Mouse (Mus musculus) neural tube, embryonic 13.5 days (tissue): ENCODE data around the gene 2410004B18Rik. TPM values are rescaled to one million over a fixed set of nuclear protein-coding genes. Genes with fewer than 3 reads are reported as not detected.

ENCODE experiments used
- ATAC-seq: fragments of 200-750 bp; cut with Nextera tagmentation; 2 replicates; pipeline ENCODE4 v1.8.0; 2017; ENCODE audit warnings: low read depth, mild to moderate bottlenecking, moderate TSS enrichment, moderate library complexity
- H3K27ac ChIP-seq: fragments of 300-500 bp; sonication (generic); replicated peaks from 2 replicates; pipeline ENCODE4 v1.5.1; 2015; ENCODE audit warnings: moderate library complexity, mild to moderate bottlenecking, inconsistent platforms
- H3K27me3 ChIP-seq: fragments of 300-500 bp; sonication (generic); 2 replicates; pipeline ENCODE4 v1.6.1; 2015; ENCODE audit warnings: mild to moderate bottlenecking, inconsistent platforms
- H3K36me3 ChIP-seq: fragments of 300-500 bp; sonication (generic); 2 replicates; pipeline ENCODE4 v1.6.1; 2015; ENCODE audit warnings: mild to moderate bottlenecking, inconsistent platforms
- H3K4me1 ChIP-seq: fragments of 300-500 bp; sonication (generic); replicated peaks from 2 replicates; pipeline ENCODE4 v1.6.1; 2015; ENCODE audit warnings: inconsistent platforms
- H3K4me2 ChIP-seq: fragments of 300-500 bp; sonication (generic); 2 replicates; pipeline ENCODE4 v1.6.1; 2015; ENCODE audit warnings: inconsistent platforms, mild to moderate bottlenecking, moderate library complexity
- H3K4me3 ChIP-seq: fragments of 300-500 bp; sonication (generic); 2 replicates; pipeline ENCODE4 v1.5.1; 2015; ENCODE audit warnings: mild to moderate bottlenecking, inconsistent platforms
- H3K9ac ChIP-seq: fragments of 300-500 bp; sonication (generic); 2 replicates; pipeline ENCODE4 v1.6.1; 2015; ENCODE audit warnings: moderate library complexity, mild to moderate bottlenecking, inconsistent platforms
- H3K9me3 ChIP-seq: fragments of 300-500 bp; sonication (generic); 2 replicates; pipeline ENCODE4 v1.6.1; 2016; ENCODE audit warnings: inconsistent platforms
- WGBS: fragments of 180-500 bp; shearing (Covaris S2); methylation state at CpG from one replicate; pipeline ENCODE4 v1.1.7; 2015; 5-methylcytosine and 5-hydroxymethylcytosine counted together
- polyA plus RNA-seq: library from polyadenylated mRNA; unstranded; fragments of >200 nt; fragmentation: Nextera tagmentation; extraction: Ambion mirVana; gene quantifications from 2 replicates; pipeline ENCODE4 v1.2.1, GENCODE M21; 2015

2410004B18Rik gene
- 69.0 and 80.3 TPM in 2 replicates for polyA plus RNA-seq

DNA sequence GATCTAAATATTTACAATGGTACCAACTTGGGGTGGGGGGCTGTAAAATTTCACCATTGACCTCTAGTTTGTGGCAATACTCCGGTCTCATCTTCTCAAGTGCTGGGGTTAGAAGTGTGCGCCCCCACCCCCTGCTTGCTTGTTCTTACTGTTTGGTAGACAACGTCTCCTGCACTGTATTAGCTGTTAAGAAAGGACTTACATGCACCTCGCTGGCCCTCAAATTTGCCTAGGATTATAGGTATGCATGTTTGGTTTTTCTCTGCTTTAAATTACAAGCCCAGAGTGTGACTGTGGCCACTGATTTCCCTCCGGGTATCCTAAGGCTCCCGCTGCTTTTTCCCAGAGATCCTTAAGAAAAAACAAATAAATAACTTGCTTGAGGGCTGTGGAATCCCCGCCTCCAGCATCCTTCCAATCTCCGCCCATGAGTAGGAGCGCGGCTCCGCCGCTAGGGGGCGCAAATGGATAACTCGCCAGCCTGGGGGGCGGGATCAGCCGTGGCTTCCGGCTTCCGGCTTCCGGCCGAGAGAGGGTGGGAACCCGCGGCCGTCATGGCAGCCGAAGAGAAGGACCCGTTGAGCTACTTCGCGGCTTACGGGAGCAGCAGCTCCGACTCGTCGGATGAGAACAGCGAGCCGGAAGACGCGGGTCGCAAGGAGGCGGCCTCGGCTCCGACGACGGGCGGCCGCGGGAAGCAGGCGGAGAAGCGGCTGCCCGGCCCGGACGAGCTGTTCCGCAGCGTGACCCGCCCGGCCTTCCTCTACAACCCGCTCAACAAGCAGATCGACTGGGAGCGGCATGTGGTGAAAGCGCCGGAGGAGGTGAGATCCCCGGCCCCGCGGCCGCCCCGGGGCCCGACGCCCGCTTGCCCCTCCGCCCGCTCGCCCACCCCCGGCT, at the start of gene 2410004B18Rik:
Gene 2410004B18Rik, plus strand, starts transcription at position 510 of the 900 bp plus-strand sequence.
- ATAC-seq = peak; percentile 96
- H3K9me3 ChIP-seq = no peaks in the 10 kb centered on the region
- 2% methylated on average over 70 of the region's 70 CpGs for WGBS
- peak within 1 kb of the TSS; percentile 96 for H3K9ac ChIP-seq
- peak within 1 kb of the TSS; percentile 99 for H3K4me3 ChIP-seq
- H3K27ac ChIP-seq = peak within 1 kb of the TSS; percentile 83
- no peaks in the 10 kb centered on the region for H3K27me3 ChIP-seq
- peaks cover 36% of the 10 kb centered on the region for H3K36me3 ChIP-seq
- H3K4me2 ChIP-seq = peak within 1 kb of the TSS; percentile 85
- H3K4me1 ChIP-seq = peaks cover 37% of the 10 kb centered on the region

DNA sequence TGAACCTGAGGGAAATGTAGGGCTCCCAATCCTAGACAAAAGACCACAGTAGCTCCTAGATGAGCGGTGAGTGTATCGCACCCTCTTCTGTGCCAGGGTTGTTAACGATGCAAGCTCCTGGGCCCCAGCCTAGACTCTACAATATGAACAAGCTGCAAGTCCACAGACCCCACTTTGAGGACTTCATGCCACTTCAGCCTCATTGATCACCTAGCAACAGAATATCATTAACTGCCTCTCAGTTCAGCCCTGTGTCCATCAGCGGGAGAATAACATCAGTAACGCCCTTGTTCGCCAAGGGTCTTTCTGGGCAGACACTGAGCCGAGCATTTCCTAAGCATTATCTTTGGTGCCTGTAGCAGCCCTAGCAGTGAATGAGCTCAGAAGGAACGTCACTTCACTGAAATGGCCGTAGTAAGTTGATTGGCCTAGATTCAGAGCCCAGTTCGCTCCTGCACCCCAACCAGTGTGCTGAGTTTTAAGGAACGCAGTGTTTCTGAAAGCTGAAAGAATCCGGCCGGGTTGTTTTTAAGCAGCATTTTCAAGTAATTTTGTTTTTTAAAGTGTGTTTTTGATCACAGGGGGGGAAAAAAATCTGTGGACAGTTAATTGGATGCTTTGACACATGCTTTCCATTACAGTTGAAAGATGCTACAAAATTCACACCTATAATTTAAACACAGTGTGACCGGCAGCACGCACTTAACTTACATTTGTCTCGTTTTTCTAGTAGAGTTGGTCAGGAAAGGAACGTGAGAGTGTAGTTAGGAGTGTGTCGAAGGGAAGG, 47.3 kb upstream of the 2410004B18Rik start:
- peak; percentile 89 for ATAC-seq
- H3K9me3 ChIP-seq = no peaks in the 10 kb centered on the region
- no peak overlapping the region for H3K4me2 ChIP-seq
- peaks cover 46% of the 10 kb centered on the region for H3K4me1 ChIP-seq
- H3K27ac ChIP-seq = peak overlapping the region; percentile 75
- 36% methylated on average over 18 of the region's 18 CpGs for WGBS
- H3K36me3 ChIP-seq = peaks cover 4% of the 10 kb centered on the region; the same call in 1 of the 2 replicates
- H3K9ac ChIP-seq = no peak overlapping the region
- H3K27me3 ChIP-seq = no peaks in the 10 kb centered on the region
- H3K4me3 ChIP-seq = no peak overlapping the region

DNA sequence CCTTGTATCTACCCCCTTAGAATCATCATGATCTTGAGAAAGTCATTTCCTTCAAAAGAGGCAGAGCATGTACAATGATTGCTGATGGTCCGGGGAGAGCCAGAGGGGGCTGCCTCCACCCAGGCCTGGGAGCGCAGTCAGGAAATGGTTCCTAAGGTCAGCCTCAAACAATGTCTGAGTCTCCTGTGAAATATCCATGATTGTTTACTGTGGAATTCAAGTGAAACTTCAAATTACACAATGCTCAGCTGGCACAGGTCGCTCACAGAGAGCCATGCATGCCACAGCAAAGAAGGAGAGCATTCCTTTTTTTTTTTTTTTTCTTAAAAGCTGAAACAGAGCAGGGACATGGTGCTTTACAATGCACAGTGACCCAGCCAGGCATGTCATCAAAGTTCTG, 45.4 kb upstream of the 2410004B18Rik start:
- no peak overlapping the region for H3K9ac ChIP-seq
- peaks cover 6% of the 10 kb centered on the region; the same call in 1 of the 2 replicates for H3K36me3 ChIP-seq
- peaks cover 36% of the 10 kb centered on the region for H3K4me1 ChIP-seq
- no peak for ATAC-seq
- 86% methylated on average over 3 of the region's 3 CpGs for WGBS
- H3K27ac ChIP-seq = no peak overlapping the region
- H3K27me3 ChIP-seq = no peaks in the 10 kb centered on the region
- H3K4me3 ChIP-seq = no peak overlapping the region
- H3K9me3 ChIP-seq = no peaks in the 10 kb centered on the region
- H3K4me2 ChIP-seq = no peak overlapping the region

DNA sequence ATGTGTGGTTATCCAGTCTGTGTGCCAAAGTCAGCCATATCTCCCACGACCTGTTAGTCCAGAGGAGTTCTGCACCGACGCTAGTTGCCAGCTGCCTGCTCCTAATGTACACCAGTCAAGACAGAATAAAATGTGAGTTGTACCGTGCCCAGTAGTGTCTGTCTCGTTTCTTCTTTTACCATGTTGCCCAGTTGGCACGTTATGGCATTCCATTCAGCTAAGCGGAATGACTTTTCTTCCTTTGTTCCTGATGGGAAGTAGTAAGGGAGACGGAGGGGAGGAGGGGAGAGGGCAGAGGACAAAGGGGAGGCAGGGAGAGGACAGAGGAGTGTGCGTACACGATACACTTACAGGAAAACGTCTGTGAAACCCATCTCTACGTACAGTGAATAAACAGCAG, 43.7 kb upstream of the 2410004B18Rik start:
- ATAC-seq = peak; percentile 46; the same call in 1 of the 2 replicates
- Histone ChIP-seq H3K4me3 (no peak overlapping the region), H3K27ac (0 out of 2 replicates have a peak overlapping the region, but pooled peaks have one; percentile 52), H3K4me2 (no peak overlapping the region), H3K9ac (no peak overlapping the region), H3K9me3 (no peaks in the 10 kb centered on the region), H3K4me1 (peaks cover 36% of the 10 kb centered on the region), H3K27me3 (no peaks in the 10 kb centered on the region), H3K36me3 (peaks cover 4% of the 10 kb centered on the region; the same call in 1 of the 2 replicates)
- 37% methylated on average over 12 of the region's 12 CpGs for WGBS

DNA sequence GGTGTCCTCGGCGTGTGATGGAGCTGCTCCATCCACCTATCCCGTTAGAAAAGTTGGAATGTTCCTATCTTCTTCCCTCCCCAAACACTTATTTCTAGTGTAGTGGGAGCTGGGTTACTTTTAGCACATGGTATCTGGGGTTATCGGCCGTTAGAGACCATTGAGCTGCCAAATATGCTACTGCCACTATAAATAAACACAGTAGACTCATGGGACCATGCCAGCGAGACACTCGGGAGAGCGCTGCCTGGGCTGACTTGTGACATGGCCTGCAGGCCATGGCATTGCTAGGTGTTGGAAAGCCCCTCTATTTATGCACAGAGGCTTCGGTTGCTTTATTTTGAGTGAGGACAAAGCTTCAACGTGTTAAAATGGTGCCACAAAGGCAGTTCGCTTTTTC, 40.1 kb upstream of the 2410004B18Rik start:
- Histone ChIP-seq H3K9me3 (no peaks in the 10 kb centered on the region), H3K27me3 (no peaks in the 10 kb centered on the region), H3K9ac (no peak overlapping the region), H3K4me2 (no peak overlapping the region), H3K4me1 (peaks cover 16% of the 10 kb centered on the region), H3K27ac (no peak overlapping the region), H3K4me3 (no peak overlapping the region), H3K36me3 (0 out of 2 replicates have a peak, but pooled peaks cover 3% of the 10 kb centered on the region)
- no peak for ATAC-seq
- 80% methylated on average over 11 of the region's 11 CpGs for WGBS

DNA sequence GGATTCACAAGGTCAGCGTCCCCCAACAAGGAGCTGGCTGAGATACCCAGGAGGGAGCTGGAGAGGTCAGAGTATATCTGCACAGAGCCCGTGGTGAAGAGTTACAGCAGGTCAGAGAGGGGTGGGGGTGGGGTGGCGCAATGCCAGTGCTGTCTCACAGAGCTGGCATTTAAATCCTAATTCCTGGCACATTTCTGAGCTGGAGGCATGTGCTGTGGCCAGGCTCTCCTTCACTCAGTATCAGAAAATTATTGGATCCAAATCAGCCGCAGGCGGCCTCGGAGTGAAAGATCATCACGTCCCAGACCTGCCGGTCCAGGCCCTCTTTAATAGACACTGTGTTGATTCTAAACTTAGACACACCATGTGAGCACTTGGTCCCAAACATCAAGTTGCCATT, 38.0 kb upstream of the 2410004B18Rik start:
- H3K9me3 ChIP-seq = no peaks in the 10 kb centered on the region
- no peaks in the 10 kb centered on the region for H3K27me3 ChIP-seq
- no peak for ATAC-seq
- 86% methylated on average over 8 of the region's 8 CpGs for WGBS
- no peak overlapping the region for H3K9ac ChIP-seq
- H3K4me1 ChIP-seq = no peaks in the 10 kb centered on the region
- H3K4me3 ChIP-seq = no peak overlapping the region
- no peak overlapping the region for H3K4me2 ChIP-seq
- 0 out of 2 replicates have a peak, but pooled peaks cover 3% of the 10 kb centered on the region for H3K36me3 ChIP-seq
- H3K27ac ChIP-seq = no peak overlapping the region

DNA sequence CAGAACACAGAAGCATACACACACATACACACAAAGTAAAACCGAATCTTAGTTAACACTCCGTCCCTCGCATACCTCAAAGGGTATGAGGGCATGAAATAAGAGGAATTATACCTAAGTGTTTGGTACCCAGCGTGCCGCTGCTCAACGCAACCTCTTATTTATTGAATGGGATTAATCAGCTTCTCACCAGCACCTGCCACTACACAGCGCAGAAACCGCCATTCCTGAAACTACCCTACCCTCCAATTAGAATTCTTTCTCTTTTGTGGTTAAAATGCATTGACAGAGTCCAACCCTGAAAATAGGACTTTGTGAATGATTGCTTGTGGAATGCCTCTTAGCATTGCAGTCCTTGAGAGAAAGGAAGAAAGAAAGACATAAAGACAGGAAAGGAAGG, 34.3 kb upstream of the 2410004B18Rik start:
- Histone ChIP-seq H3K36me3 (no peaks in the 10 kb centered on the region), H3K4me3 (no peak overlapping the region), H3K9ac (no peak overlapping the region), H3K27me3 (no peaks in the 10 kb centered on the region), H3K9me3 (no peaks in the 10 kb centered on the region), H3K4me1 (no peaks in the 10 kb centered on the region), H3K4me2 (no peak overlapping the region), H3K27ac (no peak overlapping the region)
- no peak for ATAC-seq
- WGBS = 80% methylated on average over 8 of the region's 8 CpGs

DNA sequence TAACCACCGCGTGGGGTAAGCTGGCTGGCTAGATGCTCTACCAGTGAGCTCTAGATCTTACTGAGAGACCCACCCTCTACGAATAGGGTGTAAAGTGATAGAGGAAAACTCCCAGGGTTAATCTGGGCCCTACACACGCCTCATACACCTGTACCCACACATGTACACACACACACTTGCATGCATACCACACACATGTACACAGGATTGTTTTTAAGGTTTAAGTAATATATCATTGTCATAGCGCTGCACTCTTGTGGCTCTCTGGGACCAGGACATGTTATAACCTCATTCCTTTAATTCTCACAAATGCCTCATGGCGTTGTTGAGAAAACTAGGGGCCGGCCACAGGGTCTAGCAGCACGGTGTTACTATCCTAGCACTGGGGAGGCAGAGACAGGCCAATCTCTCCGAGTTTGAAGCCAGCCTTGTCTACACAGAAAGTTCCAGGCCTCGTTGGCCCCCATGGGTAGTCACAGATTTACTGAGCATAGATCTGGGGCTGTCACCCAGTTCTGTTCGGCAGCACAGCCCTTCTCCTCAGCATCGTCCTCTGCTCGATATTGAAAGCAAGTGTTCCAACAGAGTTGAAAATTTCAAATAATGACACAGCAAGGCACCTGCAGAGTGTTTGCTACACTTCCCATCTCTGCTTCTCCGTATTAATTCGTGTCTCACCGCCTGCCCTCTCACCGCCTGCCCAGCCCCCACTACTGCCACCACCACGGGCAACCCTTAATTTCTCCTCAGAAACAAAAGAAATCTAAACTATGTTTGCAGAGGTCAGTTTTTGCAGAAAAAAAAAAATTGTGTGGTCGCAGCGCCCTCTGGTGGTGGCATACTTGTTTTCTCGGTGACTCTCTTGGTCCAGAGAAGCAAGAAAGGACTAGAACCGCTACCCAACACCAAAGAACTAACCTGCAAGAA, 32.7 kb upstream of the 2410004B18Rik start:
- H3K27me3 ChIP-seq = no peaks in the 10 kb centered on the region
- H3K9me3 ChIP-seq = no peaks in the 10 kb centered on the region
- no peaks in the 10 kb centered on the region for H3K36me3 ChIP-seq
- no peak overlapping the region for H3K4me3 ChIP-seq
- H3K27ac ChIP-seq = no peak overlapping the region
- 0 out of 2 replicates have a peak overlapping the region, but pooled peaks have one; percentile 22 for H3K9ac ChIP-seq
- H3K4me1 ChIP-seq = no peaks in the 10 kb centered on the region
- WGBS = 53% methylated on average over 22 of the region's 22 CpGs
- ATAC-seq = peak; percentile 63
- peak overlapping the region; percentile 39 for H3K4me2 ChIP-seq

DNA sequence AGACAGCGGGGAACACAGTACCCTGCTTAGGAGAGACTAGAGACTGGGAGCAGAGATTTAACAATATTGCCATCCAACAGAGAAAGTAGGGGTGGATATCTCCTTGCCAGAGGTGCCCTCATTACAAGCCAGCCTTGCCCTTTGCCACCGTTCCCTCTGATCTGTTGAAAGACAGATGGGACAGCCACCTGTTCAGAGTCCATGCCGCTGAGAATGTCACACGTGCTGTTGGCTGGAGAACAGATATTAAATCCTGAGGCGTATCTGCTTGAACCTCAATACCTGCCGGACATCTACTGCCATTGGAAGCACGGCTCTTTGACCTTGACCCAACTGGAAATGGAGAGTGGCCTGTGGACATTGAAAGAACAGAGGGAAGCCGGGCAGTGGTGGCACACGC, 31.2 kb upstream of the 2410004B18Rik start:
- Histone ChIP-seq H3K4me2 (no peak overlapping the region), H3K4me3 (no peak overlapping the region), H3K27me3 (no peaks in the 10 kb centered on the region), H3K4me1 (no peaks in the 10 kb centered on the region), H3K27ac (no peak overlapping the region), H3K9me3 (no peaks in the 10 kb centered on the region), H3K9ac (no peak overlapping the region), H3K36me3 (no peaks in the 10 kb centered on the region)
- no peak for ATAC-seq
- WGBS = 93% methylated on average over 9 of the region's 9 CpGs

DNA sequence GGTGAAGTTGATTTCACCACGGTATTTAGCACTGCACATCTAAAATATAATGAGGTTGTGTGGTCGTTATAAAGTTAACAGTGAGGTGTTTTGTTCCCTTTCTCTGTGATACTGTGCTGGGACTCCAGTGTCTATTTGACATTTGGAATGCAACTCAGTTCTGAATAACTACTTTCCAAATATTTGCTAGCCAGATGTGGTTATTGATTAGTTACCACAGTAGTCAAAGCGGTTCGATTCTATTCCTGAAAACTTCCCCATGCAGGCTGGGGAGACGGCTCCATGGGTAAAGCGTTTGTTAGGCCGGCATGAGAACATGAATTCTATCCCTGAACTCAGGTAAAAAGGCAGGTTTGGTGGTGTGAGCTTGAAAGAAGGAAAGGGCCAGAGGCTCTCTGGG, 25.3 kb upstream of the 2410004B18Rik start:
- H3K9me3 ChIP-seq = no peaks in the 10 kb centered on the region
- no peak overlapping the region for H3K4me3 ChIP-seq
- no peaks in the 10 kb centered on the region for H3K4me1 ChIP-seq
- H3K36me3 ChIP-seq = no peaks in the 10 kb centered on the region
- no peak for ATAC-seq
- WGBS = 90% methylated on average over 7 of the region's 7 CpGs
- no peak overlapping the region for H3K4me2 ChIP-seq
- no peak overlapping the region for H3K27ac ChIP-seq
- no peak overlapping the region for H3K9ac ChIP-seq
- H3K27me3 ChIP-seq = no peaks in the 10 kb centered on the region

DNA sequence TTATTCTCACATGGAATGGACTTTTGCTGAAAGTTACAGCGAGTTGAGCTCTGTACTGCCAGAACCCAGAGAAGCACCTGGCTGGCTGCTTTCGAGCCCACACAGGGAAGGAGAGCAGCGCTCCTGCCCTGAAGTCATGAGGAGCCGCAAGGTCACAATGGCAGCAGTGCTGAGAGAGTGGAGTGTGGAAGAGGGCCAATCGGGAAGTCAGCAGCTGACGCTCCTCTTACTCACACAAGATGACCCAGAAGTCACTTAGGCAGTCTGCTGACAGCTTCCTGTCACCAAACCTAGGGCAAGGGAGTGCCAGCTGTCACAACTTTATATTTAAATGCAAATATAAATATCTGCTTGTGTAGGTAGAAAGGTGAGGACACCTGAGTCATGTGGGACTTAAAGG, 24.6 kb upstream of the 2410004B18Rik start:
- H3K4me3 ChIP-seq = no peak overlapping the region
- H3K9me3 ChIP-seq = no peaks in the 10 kb centered on the region
- no peak for ATAC-seq
- H3K9ac ChIP-seq = no peak overlapping the region
- no peak overlapping the region for H3K27ac ChIP-seq
- H3K4me1 ChIP-seq = no peaks in the 10 kb centered on the region
- no peaks in the 10 kb centered on the region for H3K27me3 ChIP-seq
- 85% methylated on average over 6 of the region's 6 CpGs for WGBS
- no peak overlapping the region for H3K4me2 ChIP-seq
- H3K36me3 ChIP-seq = no peaks in the 10 kb centered on the region
